ENCODE assay signal across 8 mouse cellular contexts in the genomic region with DNA sequence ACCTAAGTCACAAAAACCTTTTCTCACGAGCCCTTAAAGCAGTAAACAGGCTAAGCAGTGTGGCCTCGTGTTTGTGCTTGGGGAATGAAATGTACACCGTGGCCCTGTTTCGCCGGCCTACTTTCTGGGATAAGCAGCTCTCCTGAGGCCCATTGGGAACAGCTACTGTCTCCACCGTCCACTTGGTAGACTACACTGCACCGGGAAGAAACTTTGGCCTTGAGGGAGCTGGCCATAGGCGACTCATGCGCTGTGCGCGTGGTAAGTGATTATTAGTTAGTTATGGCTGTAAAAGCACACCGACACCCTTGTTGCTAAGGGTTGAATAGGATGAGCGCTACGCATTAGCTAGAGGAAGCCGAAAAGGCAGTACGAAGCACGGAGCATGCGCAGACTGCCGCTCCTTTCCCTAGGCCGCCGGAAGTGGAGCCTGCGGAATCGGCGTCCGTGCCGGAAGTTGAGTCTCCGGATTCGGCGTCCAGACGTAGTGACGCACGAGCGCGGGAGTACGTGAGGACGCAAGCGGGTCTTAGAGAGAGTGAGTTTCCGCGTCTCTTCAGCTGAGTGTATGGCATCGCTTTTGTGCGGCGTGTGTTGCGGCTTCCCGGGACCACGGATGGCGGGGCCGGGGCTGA. TPM values are rescaled to one million over a fixed set of nuclear protein-coding genes. Genes with fewer than 3 reads are reported as not detected.
DNase-seq lines count a peak whose midpoint lies in the region; ATAC-seq and TF ChIP-seq lines count a peak whose summit lies in the region.

A gene (plus strand): TSS at position 342 of the 635 bp plus-strand sequence.

- H3K9me3 ChIP-seq in embryonic facial prominence, embryonic 14.5 days (ENCODE audit: control insufficient read depth, low read length): no peaks in the 10 kb centered on the region
- H3K9me3 ChIP-seq in limb, embryonic 13.5 days: no peaks in the 10 kb centered on the region
- no peaks in the 10 kb centered on the region for H3K9me3 ChIP-seq in midbrain, embryonic 16.5 days (replicated peaks; ENCODE audit: control insufficient read depth, low read length, poor library complexity, severe bottlenecking)

- peak; percentile 98 for ATAC-seq in embryonic facial prominence, embryonic 14.5 days (ENCODE audit: low read depth)
- ATAC-seq in limb, embryonic 13.5 days (ENCODE audit: low FRiP score, low read depth): peak; percentile 97
- ATAC-seq in midbrain, embryonic 16.5 days: peak; percentile 99

- TF ChIP-seq POLR2A in heart, adult 2 months (IDR thresholded peaks at IDR 0.05; ENCODE audit: insufficient read depth, low read depth, low read length): peak; percentile 90

- peak within 1 kb of the TSS; percentile 93 for H3K27ac ChIP-seq in embryonic facial prominence, embryonic 14.5 days (replicated peaks; ENCODE audit: low read depth, low read length)
- peak within 1 kb of the TSS; percentile 90 for H3K27ac ChIP-seq in heart, adult 2 months
- H3K27ac ChIP-seq in limb, embryonic 13.5 days: peak within 1 kb of the TSS; percentile 97
- peak within 1 kb of the TSS; percentile 96 for H3K27ac ChIP-seq in midbrain, embryonic 16.5 days (ENCODE audit: low read length)

- no peaks in the 10 kb centered on the region for H3K36me3 ChIP-seq in embryonic facial prominence, embryonic 14.5 days (ENCODE audit: control insufficient read depth, insufficient read depth, low read length)
- peaks cover 4% of the 10 kb centered on the region; the same call in 1 of the 2 replicates for H3K36me3 ChIP-seq in heart, adult 2 months (ENCODE audit: control insufficient read depth, insufficient read depth, low read length)
- no peaks in the 10 kb centered on the region for H3K36me3 ChIP-seq in limb, embryonic 13.5 days
- H3K36me3 ChIP-seq in midbrain, embryonic 16.5 days (ENCODE audit: control insufficient read depth, insufficient read depth, low read length): no peaks in the 10 kb centered on the region

- H3K79me2 ChIP-seq in heart, adult 2 months (replicated peaks; ENCODE audit: control insufficient read depth, insufficient read depth, low read length): peaks cover 4% of the 10 kb centered on the region; the same call in 1 of the 2 replicates

- peak within 1 kb of the TSS; percentile 92 for H3K9ac ChIP-seq in embryonic facial prominence, embryonic 14.5 days (ENCODE audit: low read depth, low read length)
- H3K9ac ChIP-seq in heart, adult 2 months (ENCODE audit: low read depth, low read length): peak within 1 kb of the TSS; percentile 89
- H3K9ac ChIP-seq in limb, embryonic 13.5 days: peak within 1 kb of the TSS; percentile 93
- peak within 1 kb of the TSS; percentile 96 for H3K9ac ChIP-seq in midbrain, embryonic 16.5 days (ENCODE audit: low read depth, low read length)

- peak within 1 kb of the TSS; percentile 79 for H3K4me3 ChIP-seq in embryonic facial prominence, embryonic 14.5 days (ENCODE audit: low read depth, low read length)
- H3K4me3 ChIP-seq in heart, adult 2 months: peak within 1 kb of the TSS; percentile 93
- peak within 1 kb of the TSS; percentile 89 for H3K4me3 ChIP-seq in limb, embryonic 13.5 days
- H3K4me3 ChIP-seq in midbrain, embryonic 16.5 days (ENCODE audit: low read depth, low read length): peak within 1 kb of the TSS; percentile 91

- peak; percentile 98 for DNase-seq in 3T3-L1 (ENCODE audit: low read depth, low spot score)
- DNase-seq in adrenal gland, postnatal 4 days (ENCODE audit: low spot score in 2 of 2): peak; percentile 86 to 94
- DNase-seq in embryonic facial prominence, embryonic 14.5 days (ENCODE audit: low spot score): peak; percentile 99
- peak; percentile 97 for DNase-seq in heart, adult 2 months
- DNase-seq in kidney, adult 8-10 months: peak; percentile 96 to 98
- DNase-seq in spleen, postnatal 10 days (ENCODE audit: low spot score in 2 of 2): peak; percentile 88 to 97

- 0 out of 2 replicates have a peak, but pooled peaks cover 4% of the 10 kb centered on the region for H3K27me3 ChIP-seq in embryonic facial prominence, embryonic 14.5 days (replicated peaks; ENCODE audit: control insufficient read depth, insufficient read depth, low read length)
- H3K27me3 ChIP-seq in heart, adult 2 months (ENCODE audit: control insufficient read depth, insufficient read depth, low read length): no peaks in the 10 kb centered on the region
- H3K27me3 ChIP-seq in limb, embryonic 13.5 days: no peaks in the 10 kb centered on the region
- H3K27me3 ChIP-seq in midbrain, embryonic 16.5 days (ENCODE audit: control insufficient read depth, insufficient read depth, low read depth, low read length): no peaks in the 10 kb centered on the region

- TF ChIP-seq EP300 in heart, adult 2 months (IDR thresholded peaks at IDR 0.05; ENCODE audit: insufficient read depth, low read depth, low read length): no peak

- no peak for TF ChIP-seq CTCF in heart, adult 2 months (IDR thresholded peaks at IDR 0.05)

- H3K4me1 ChIP-seq in embryonic facial prominence, embryonic 14.5 days (ENCODE audit: control insufficient read depth, insufficient read depth, low read length): peaks cover 3% of the 10 kb centered on the region; the same call in 1 of the 2 replicates
- peaks cover 2% of the 10 kb centered on the region for H3K4me1 ChIP-seq in heart, adult 2 months (ENCODE audit: control insufficient read depth, insufficient read depth, low read length)
- H3K4me1 ChIP-seq in limb, embryonic 13.5 days: peaks cover 9% of the 10 kb centered on the region
- peaks cover 19% of the 10 kb centered on the region for H3K4me1 ChIP-seq in midbrain, embryonic 16.5 days (ENCODE audit: control insufficient read depth, insufficient read depth, low read length)

- 6% methylated on average over 40 of the region's 47 CpGs for WGBS in embryonic facial prominence, embryonic 14.5 days
- 5% methylated on average over 47 of the region's 47 CpGs for WGBS in heart, adult 2 months
- WGBS in limb, embryonic 13.5 days: 4% methylated on average over 47 of the region's 47 CpGs
- WGBS in midbrain, embryonic 16.5 days: 4% methylated on average over 47 of the region's 47 CpGs

- H3K4me2 ChIP-seq in embryonic facial prominence, embryonic 14.5 days (ENCODE audit: low read depth, low read length): peak within 1 kb of the TSS; percentile 85
- H3K4me2 ChIP-seq in limb, embryonic 13.5 days (replicated peaks): peak within 1 kb of the TSS; percentile 75
- H3K4me2 ChIP-seq in midbrain, embryonic 16.5 days (ENCODE audit: low read length): peak within 1 kb of the TSS; percentile 71

- intact Hi-C loops in heart, adult 2 months (cut with DNase I): loop anchor here (10.0 kb wide), 1 partner anchor 409 kb away; a partner anchor contains a TSS

RNA-seq across cellular contexts. Expression of the gene that starts here (rescaled TPM):
- total RNA-seq in adrenal gland, postnatal 4 days (2021): 10 to 100 TPM; 24.2 to 24.3 TPM
- polyA plus RNA-seq in embryonic facial prominence, embryonic 14.5 days (2014; fragmentation: Nextera tagmentation; extraction: Ambion mirVana): 6.7 and 6.8 TPM in 2 replicates
- total RNA-seq in heart, adult 2 months (2021): 10 to 100 TPM; 11.2 to 11.3 TPM
- 10.7 and 14.0 TPM in 2 replicates for polyA plus RNA-seq in heart, adult 2 months (2012; rRNA removed)
- polyA plus RNA-seq in limb, embryonic 13.5 days (2015; fragmentation: Nextera tagmentation; extraction: Ambion mirVana): 7.6 TPM in 2 replicates
- polyA plus RNA-seq in midbrain, embryonic 16.5 days (2015; fragmentation: Nextera tagmentation; extraction: Ambion mirVana): 3.8 and 4.5 TPM in 2 replicates

Comparison
In these comparisons a context has a peak if more than half of its experiments do, and no peak if none do; other contexts are left out.
1. Peak in every context shown above with its lines: DNase-seq, ATAC-seq, H3K4me3 ChIP-seq and H3K27ac ChIP-seq.